In the genomic region with DNA sequence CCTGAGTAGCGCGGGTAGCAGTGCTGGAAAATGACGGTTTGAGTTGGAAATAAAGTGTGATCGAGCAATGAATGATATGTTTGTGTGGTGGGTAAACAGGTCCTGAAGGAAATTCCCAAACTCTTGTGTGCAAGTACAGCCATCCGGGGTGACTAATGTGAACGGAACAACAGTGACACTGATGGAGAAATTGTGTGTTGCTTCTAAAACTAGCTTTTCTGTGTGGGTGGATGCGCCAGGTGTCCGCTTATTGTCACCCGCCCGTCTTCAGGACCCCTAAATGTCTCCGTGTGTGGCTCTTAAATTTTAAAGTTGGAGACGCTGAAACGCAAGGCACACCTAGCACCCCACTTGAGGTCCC, we compare ENCODE assay signal across 7 mouse cellular contexts. TPM values are rescaled to one million over a fixed set of nuclear protein-coding genes. Genes with fewer than 3 reads are reported as not detected.
A peak's percentile ranks its signal among the peaks of the same experiment; 100 is the strongest.
DNase-seq lines count a peak whose midpoint lies in the region; ATAC-seq and TF ChIP-seq lines count a peak whose summit lies in the region.

No protein-coding gene starts in this region.

- H3K27me3 ChIP-seq in lung, embryonic 15.5 days, result no peaks in the 10 kb centered on the region
- H3K27me3 ChIP-seq in embryonic facial prominence, embryonic 14.5 days (replicated peaks; ENCODE audit: control insufficient read depth, insufficient read depth, low read length), result no peaks in the 10 kb centered on the region
- no peaks in the 10 kb centered on the region for H3K27me3 ChIP-seq in limb, embryonic 11.5 days (ENCODE audit: control insufficient read depth, insufficient read depth, low read length)
- no peaks in the 10 kb centered on the region for H3K27me3 ChIP-seq in small intestine, adult 2 months (ENCODE audit: control insufficient read depth, insufficient read depth, low read length)

- no peaks in the 10 kb centered on the region for H3K9me3 ChIP-seq in lung, embryonic 15.5 days
- no peaks in the 10 kb centered on the region for H3K9me3 ChIP-seq in embryonic facial prominence, embryonic 14.5 days (ENCODE audit: control insufficient read depth, low read length)
- no peaks in the 10 kb centered on the region for H3K9me3 ChIP-seq in limb, embryonic 11.5 days (ENCODE audit: control insufficient read depth, low read length)

- 0 out of 2 replicates have a peak, but pooled peaks cover 4% of the 10 kb centered on the region for H3K36me3 ChIP-seq in lung, embryonic 15.5 days
- H3K36me3 ChIP-seq in embryonic facial prominence, embryonic 14.5 days (ENCODE audit: control insufficient read depth, insufficient read depth, low read length), result peaks cover 14% of the 10 kb centered on the region; the same call in 1 of the 2 replicates
- no peaks in the 10 kb centered on the region for H3K36me3 ChIP-seq in limb, embryonic 11.5 days (ENCODE audit: control insufficient read depth, insufficient read depth, low read length)
- peaks cover 12% of the 10 kb centered on the region for H3K36me3 ChIP-seq in small intestine, adult 2 months (ENCODE audit: control insufficient read depth, insufficient read depth, low read length)

- no peak for TF ChIP-seq CTCF in small intestine, adult 2 months (IDR thresholded peaks at IDR 0.05; ENCODE audit: extremely low read depth, insufficient read length, insufficient replicate concordance, low read depth, low read length)

- peak overlapping the region; percentile 42 for H3K9ac ChIP-seq in lung, embryonic 15.5 days
- H3K9ac ChIP-seq in embryonic facial prominence, embryonic 14.5 days (ENCODE audit: low read depth, low read length), result peak overlapping the region; percentile 74
- peak overlapping the region; percentile 66 for H3K9ac ChIP-seq in limb, embryonic 11.5 days (ENCODE audit: low read length)

- peak overlapping the region; percentile 66 for H3K4me3 ChIP-seq in lung, embryonic 15.5 days
- peak overlapping the region; percentile 91 for H3K4me3 ChIP-seq in embryonic facial prominence, embryonic 14.5 days (ENCODE audit: low read depth, low read length)
- peak overlapping the region; percentile 87 for H3K4me3 ChIP-seq in limb, embryonic 11.5 days (ENCODE audit: low read depth, low read length)
- peak overlapping the region; percentile 74 for H3K4me3 ChIP-seq in small intestine, adult 2 months (ENCODE audit: low read depth, low read length)

- TF ChIP-seq POLR2A in small intestine, adult 2 months (IDR thresholded peaks at IDR 0.05; ENCODE audit: low read depth, low read length), result no peak

- H3K4me1 ChIP-seq in lung, embryonic 15.5 days, result peaks cover 54% of the 10 kb centered on the region
- peaks cover 38% of the 10 kb centered on the region for H3K4me1 ChIP-seq in embryonic facial prominence, embryonic 14.5 days (ENCODE audit: control insufficient read depth, insufficient read depth, low read length)
- H3K4me1 ChIP-seq in limb, embryonic 11.5 days (ENCODE audit: control insufficient read depth, insufficient read depth, low read length), result peaks cover 23% of the 10 kb centered on the region
- peaks cover 28% of the 10 kb centered on the region for H3K4me1 ChIP-seq in small intestine, adult 2 months (ENCODE audit: control insufficient read depth, insufficient read depth, insufficient read length, low read length)

- WGBS in lung, embryonic 15.5 days, result 28% methylated on average over 13 of the region's 13 CpGs
- 37% methylated on average over 13 of the region's 13 CpGs for WGBS in embryonic facial prominence, embryonic 14.5 days
- 49% methylated on average over 13 of the region's 13 CpGs for WGBS in limb, embryonic 11.5 days
- WGBS in small intestine, adult 2 months, result 32% methylated on average over 13 of the region's 13 CpGs

- no peak for DNase-seq in lung, postnatal 36 days
- no peak for DNase-seq in embryonic facial prominence, embryonic 14.5 days (ENCODE audit: low spot score)
- no peak for DNase-seq in limb, embryonic 11.5 days (ENCODE audit: low spot score)
- DNase-seq in thymus, postnatal 14 days, result no peak

- peak overlapping the region; percentile 98 for H3K27ac ChIP-seq in lung, embryonic 15.5 days
- peak overlapping the region; percentile 98 for H3K27ac ChIP-seq in embryonic facial prominence, embryonic 14.5 days (replicated peaks; ENCODE audit: low read depth, low read length)
- peak overlapping the region; percentile 98 for H3K27ac ChIP-seq in limb, embryonic 11.5 days (replicated peaks; ENCODE audit: low read depth, low read length)
- peak overlapping the region; percentile 93 for H3K27ac ChIP-seq in small intestine, adult 2 months (ENCODE audit: insufficient read depth, low read depth, low read length)

- ATAC-seq in lung, embryonic 15.5 days (ENCODE audit: borderline replicate concordance, extremely low read depth, low FRiP score, low TSS enrichment), result no peak
- no peak for ATAC-seq in embryonic facial prominence, embryonic 14.5 days (ENCODE audit: low read depth)
- ATAC-seq in limb, embryonic 11.5 days (ENCODE audit: insufficient number of reproducible peaks, low FRiP score, low TSS enrichment, low read depth), result no peak
- ATAC-seq in frontal cortex, adult (ENCODE audit: low TSS enrichment), result no peak

- peak overlapping the region; percentile 62 for H3K4me2 ChIP-seq in lung, embryonic 15.5 days
- peak overlapping the region; percentile 66 for H3K4me2 ChIP-seq in embryonic facial prominence, embryonic 14.5 days (ENCODE audit: low read depth, low read length)
- peak overlapping the region; percentile 55 for H3K4me2 ChIP-seq in limb, embryonic 11.5 days (ENCODE audit: low read depth, severe bottlenecking)

RNA-seq across cellular contexts. Expression of gene Sec14l1, which starts 0.8 kb away (rescaled TPM):
- 68.9 and 73.9 TPM in 2 replicates for polyA plus RNA-seq in lung, embryonic 15.5 days (2015; fragmentation: Nextera tagmentation; extraction: Ambion mirVana)
- polyA plus RNA-seq in embryonic facial prominence, embryonic 14.5 days (2014; fragmentation: Nextera tagmentation; extraction: Ambion mirVana), result 43.8 and 45.4 TPM in 2 replicates
- 28.1 and 29.7 TPM in 2 replicates for polyA plus RNA-seq in limb, embryonic 11.5 days (2014; fragmentation: Nextera tagmentation; extraction: Ambion mirVana)
- polyA plus RNA-seq in small intestine, adult 2 months (2012; rRNA removed), result 32.6 and 49.2 TPM in 2 replicates
